Mouse (Mus musculus) forebrain, embryonic 16.5 days (tissue): Measurements from ENCODE around the gene Zfp963. TPM values are rescaled to one million over a fixed set of nuclear protein-coding genes. Genes with fewer than 3 reads are reported as not detected.

ENCODE experiments used
- ATAC-seq: fragments of 200-750 bp; cut with Nextera tagmentation; 2 replicates; pipeline ENCODE4 v1.8.0; 2017; ENCODE audit warnings: mild to moderate bottlenecking, moderate library complexity
- H3K27ac ChIP-seq: fragments of 300-500 bp; sonication (generic); 2 replicates; pipeline ENCODE4 v1.5.1; 2014; ENCODE audit warnings: low read length, control low read depth
- H3K27me3 ChIP-seq: fragments of 300-500 bp; sonication (generic); replicated peaks from 2 replicates; pipeline ENCODE4 v1.6.1; 2014; ENCODE audit warnings: low read length; ENCODE audit not compliant: control insufficient read depth, insufficient read depth
- H3K36me3 ChIP-seq: fragments of 300-500 bp; sonication (generic); 2 replicates; pipeline ENCODE4 v1.6.1; 2014; ENCODE audit not compliant: control insufficient read depth, insufficient read depth
- H3K4me1 ChIP-seq: fragments of 300-500 bp; sonication (generic); replicated peaks from 2 replicates; pipeline ENCODE4 v1.6.1; 2014; ENCODE audit warnings: low read length; ENCODE audit not compliant: control insufficient read depth, insufficient read depth
- H3K4me2 ChIP-seq: fragments of 300-500 bp; sonication (generic); 2 replicates; pipeline ENCODE4 v1.6.1; 2014; ENCODE audit warnings: mild to moderate bottlenecking, low read length, control low read depth
- H3K4me3 ChIP-seq: fragments of 300-500 bp; sonication (generic); replicated peaks from 2 replicates; pipeline ENCODE4 v1.5.1; 2014; ENCODE audit warnings: mild to moderate bottlenecking, low read length, control low read depth
- H3K9ac ChIP-seq: fragments of 300-500 bp; sonication (generic); replicated peaks from 2 replicates; pipeline ENCODE4 v1.6.1; 2014; ENCODE audit warnings: low read depth, low read length, control low read depth
- H3K9me3 ChIP-seq: fragments of 300-500 bp; sonication (generic); 2 replicates; pipeline ENCODE4 v1.6.1; 2016; ENCODE audit warnings: low read length; ENCODE audit not compliant: control insufficient read depth
- WGBS: fragments of 180-500 bp; shearing (Covaris S2); extraction: QIAGEN DNeasy Blood & Tissue Kit; methylation state at CpG from one replicate; pipeline ENCODE4 v1.1.7; 2014; 5-methylcytosine and 5-hydroxymethylcytosine counted together
- polyA plus RNA-seq: library from polyadenylated mRNA; unstranded; fragments of >200 nt; fragmentation: Nextera tagmentation; extraction: Ambion mirVana; gene quantifications from 2 replicates; pipeline ENCODE4 v1.2.1, GENCODE M21; 2015

Zfp963 gene
- polyA plus RNA-seq: 9.6 and 10.0 TPM in 2 replicates

GRCm38 (mm10) chr8:69749544-69750454 lies at the start of gene Zfp963:
Gene Zfp963, minus strand, starts transcription at chr8:69749970.
- H3K27ac ChIP-seq: peak within 1 kb of the TSS; percentile 99
- peak within 1 kb of the TSS; percentile 67 for H3K4me2 ChIP-seq
- peak; percentile 98 for ATAC-seq
- H3K27me3 ChIP-seq: no peaks in the 10 kb centered on the region
- peaks cover 10% of the 10 kb centered on the region for H3K4me1 ChIP-seq
- 3% methylated on average over 48 of the region's 48 CpGs for WGBS
- peak within 1 kb of the TSS; percentile 86 for H3K4me3 ChIP-seq
- H3K9ac ChIP-seq: peak within 1 kb of the TSS; percentile 97
- H3K9me3 ChIP-seq: no peaks in the 10 kb centered on the region
- no peaks in the 10 kb centered on the region for H3K36me3 ChIP-seq

GRCm38 (mm10) chr8:69799261-69799660 lies 49.5 kb upstream of the Zfp963 start:
- Histone ChIP-seq H3K9ac (no peak overlapping the region), H3K27ac (no peak overlapping the region), H3K4me1 (no peaks in the 10 kb centered on the region), H3K36me3 (peaks cover 57% of the 10 kb centered on the region), H3K4me2 (no peak overlapping the region), H3K9me3 (no peaks in the 10 kb centered on the region), H3K27me3 (no peaks in the 10 kb centered on the region), H3K4me3 (no peak overlapping the region)
- 92% methylated on average over 8 of the region's 8 CpGs for WGBS
- no peak for ATAC-seq

GRCm38 (mm10) chr8:69797661-69798060 lies 47.9 kb upstream of the Zfp963 start:
- WGBS: 94% methylated on average over 10 of the region's 10 CpGs
- Histone ChIP-seq H3K9me3 (no peaks in the 10 kb centered on the region), H3K36me3 (peaks cover 42% of the 10 kb centered on the region), H3K27me3 (no peaks in the 10 kb centered on the region), H3K27ac (no peak overlapping the region), H3K4me3 (no peak overlapping the region), H3K4me1 (peaks cover 3% of the 10 kb centered on the region), H3K9ac (no peak overlapping the region), H3K4me2 (no peak overlapping the region)
- no peak for ATAC-seq

GRCm38 (mm10) chr8:69796721-69797345 lies 47.1 kb upstream of the Zfp963 start:
- H3K27ac ChIP-seq: no peak overlapping the region
- ATAC-seq: no peak
- H3K9ac ChIP-seq: no peak overlapping the region
- H3K4me2 ChIP-seq: no peak overlapping the region
- H3K27me3 ChIP-seq: no peaks in the 10 kb centered on the region
- H3K36me3 ChIP-seq: peaks cover 38% of the 10 kb centered on the region
- H3K9me3 ChIP-seq: no peaks in the 10 kb centered on the region
- 97% methylated on average over 16 of the region's 16 CpGs for WGBS
- peaks cover 11% of the 10 kb centered on the region for H3K4me1 ChIP-seq
- H3K4me3 ChIP-seq: no peak overlapping the region

GRCm38 (mm10) chr8:69794901-69795300 lies 45.1 kb upstream of the Zfp963 start:
- H3K27me3 ChIP-seq: no peaks in the 10 kb centered on the region
- WGBS: 95% methylated on average over 6 of the region's 6 CpGs
- no peak overlapping the region for H3K4me2 ChIP-seq
- no peak overlapping the region for H3K9ac ChIP-seq
- no peak overlapping the region for H3K27ac ChIP-seq
- H3K4me3 ChIP-seq: no peak overlapping the region
- no peaks in the 10 kb centered on the region for H3K9me3 ChIP-seq
- no peak for ATAC-seq
- H3K36me3 ChIP-seq: peaks cover 25% of the 10 kb centered on the region
- peaks cover 17% of the 10 kb centered on the region for H3K4me1 ChIP-seq

- Histone ChIP-seq H3K9ac (no peak overlapping the region), H3K27me3 (no peaks in the 10 kb centered on the region), H3K36me3 (peaks cover 17% of the 10 kb centered on the region), H3K9me3 (no peaks in the 10 kb centered on the region), H3K4me2 (no peak overlapping the region), H3K27ac (no peak overlapping the region), H3K4me3 (no peak overlapping the region), H3K4me1 (peaks cover 17% of the 10 kb centered on the region)
- 93% methylated on average over 3 of the region's 3 CpGs for WGBS
- no peak for ATAC-seq
Measured at GRCm38 (mm10) chr8:69794096-69794495, 44.3 kb upstream of the Zfp963 start.

GRCm38 (mm10) chr8:69793666-69794065 lies 43.9 kb upstream of the Zfp963 start:
- 91% methylated on average over 4 of the region's 4 CpGs for WGBS
- Histone ChIP-seq H3K4me1 (peaks cover 17% of the 10 kb centered on the region), H3K4me2 (no peak overlapping the region), H3K27ac (no peak overlapping the region), H3K9ac (no peak overlapping the region), H3K27me3 (no peaks in the 10 kb centered on the region), H3K4me3 (no peak overlapping the region), H3K36me3 (peaks cover 14% of the 10 kb centered on the region), H3K9me3 (no peaks in the 10 kb centered on the region)
- ATAC-seq: no peak

GRCm38 (mm10) chr8:69791415-69792068 lies 41.8 kb upstream of the Zfp963 start:
- ATAC-seq: peak; percentile 73
- Histone ChIP-seq H3K36me3 (peaks cover 1% of the 10 kb centered on the region), H3K4me1 (peaks cover 17% of the 10 kb centered on the region), H3K27ac (peak overlapping the region; percentile 52), H3K27me3 (no peaks in the 10 kb centered on the region), H3K9me3 (no peaks in the 10 kb centered on the region), H3K9ac (peak overlapping the region; percentile 84), H3K4me2 (peak overlapping the region; percentile 82), H3K4me3 (peak overlapping the region; percentile 79)
- WGBS: under 1% methylated on average over 48 of the region's 48 CpGs

GRCm38 (mm10) chr8:69790773-69791367 lies 41.1 kb upstream of the Zfp963 start, which contains the start of the genes Atp13a1 and Zfp866:
Gene Atp13a1, plus strand, starts transcription at chr8:69791163.
Gene Zfp866, minus strand, starts transcription at chr8:69791178.
- H3K4me3 ChIP-seq: peak within 1 kb of the TSS; percentile 79
- ATAC-seq: peak; percentile 97
- WGBS: under 1% methylated on average over 38 of the region's 38 CpGs

More at GRCm38 (mm10) chr8:69790773-69791367, 41.1 kb upstream of the Zfp963 start, which contains the start of the genes Atp13a1 and Zfp866:
- H3K4me1 ChIP-seq: peaks cover 17% of the 10 kb centered on the region
- no peaks in the 10 kb centered on the region for H3K9me3 ChIP-seq
- H3K36me3 ChIP-seq: no peaks in the 10 kb centered on the region; the same call in 1 of the 2 replicates
- no peaks in the 10 kb centered on the region for H3K27me3 ChIP-seq
- peak within 1 kb of the TSS; percentile 82 for H3K4me2 ChIP-seq
- H3K27ac ChIP-seq: peak within 1 kb of the TSS; percentile 65
- H3K9ac ChIP-seq: peak within 1 kb of the TSS; percentile 84
